Mouse (Mus musculus) intestine, embryonic 14.5 days (tissue): ENCODE data around the gene Mtm1. TPM values are rescaled to one million over a fixed set of nuclear protein-coding genes. Genes with fewer than 3 reads are reported as not detected.
A peak's percentile ranks its signal among the peaks of the same experiment; 100 is the strongest.
"Not testable (repeated sequence)": the region's sequence is repeated elsewhere in the genome, so short reads cannot be mapped to it uniquely, and the experiment has no call there.

Experiments
- ATAC-seq: fragments of 200-750 bp; cut with Nextera tagmentation; replicated peaks from 2 replicates; pipeline ENCODE4 v1.8.0; 2017; ENCODE audit warnings: low read depth, moderate number of reproducible peaks, moderate TSS enrichment, moderate library complexity; ENCODE audit not compliant: low FRiP score, low TSS enrichment
- DNase-seq: peaks from one replicate; pipeline ENCODE4 v3.0.0-alpha.2; 2018; ENCODE audit warnings: low spot score
- H3K27ac ChIP-seq: fragments of 300-500 bp; sonication (generic); 2 replicates; pipeline ENCODE4 v1.5.1; 2014; ENCODE audit warnings: low read depth, mild to moderate bottlenecking, control low read depth
- H3K27me3 ChIP-seq: fragments of 300-500 bp; sonication (generic); replicated peaks from 2 replicates; pipeline ENCODE4 v1.6.1; 2014; ENCODE audit warnings: low read length, control low read depth; ENCODE audit not compliant: control insufficient read depth, insufficient read depth
- H3K36me3 ChIP-seq: fragments of 300-500 bp; sonication (generic); 2 replicates; pipeline ENCODE4 v1.6.1; 2014; ENCODE audit warnings: low read length, control low read depth; ENCODE audit not compliant: control insufficient read depth, insufficient read depth
- H3K4me1 ChIP-seq: fragments of 300-500 bp; sonication (generic); replicated peaks from 2 replicates; pipeline ENCODE4 v1.6.1; 2014; ENCODE audit warnings: low read length, control low read depth, mixed read lengths; ENCODE audit not compliant: control insufficient read depth, insufficient read depth
- H3K4me2 ChIP-seq: fragments of 300-500 bp; sonication (generic); 2 replicates; pipeline ENCODE4 v1.6.1; 2014; ENCODE audit warnings: low read length
- H3K4me3 ChIP-seq: fragments of 300-500 bp; sonication (generic); 2 replicates; pipeline ENCODE4 v1.5.1; 2014; ENCODE audit warnings: low read depth, low read length, control low read depth, mixed read lengths
- H3K9ac ChIP-seq: fragments of 300-500 bp; sonication (generic); 2 replicates; pipeline ENCODE4 v1.6.1; 2014; ENCODE audit warnings: mild to moderate bottlenecking, low read length
- H3K9me3 ChIP-seq: fragments of 300-500 bp; sonication (generic); 2 replicates; pipeline ENCODE4 v1.6.1; 2016; ENCODE audit warnings: low read length, control low read depth; ENCODE audit not compliant: control insufficient read depth
- WGBS: fragments of 180-500 bp; shearing (Covaris S2); extraction: QIAGEN DNeasy Blood & Tissue Kit; methylation state at CpG from one replicate; pipeline ENCODE4 v1.1.7; 2014; 5-methylcytosine and 5-hydroxymethylcytosine counted together
- polyA plus RNA-seq: library from polyadenylated mRNA; unstranded; fragments of >200 nt; fragmentation: Nextera tagmentation; extraction: Ambion mirVana; gene quantifications from 2 replicates; pipeline ENCODE4 v1.2.1, GENCODE M21; 2014

Gene Mtm1
- polyA plus RNA-seq, 1 experiment from 2014 or later = 6.4 TPM

DNA sequence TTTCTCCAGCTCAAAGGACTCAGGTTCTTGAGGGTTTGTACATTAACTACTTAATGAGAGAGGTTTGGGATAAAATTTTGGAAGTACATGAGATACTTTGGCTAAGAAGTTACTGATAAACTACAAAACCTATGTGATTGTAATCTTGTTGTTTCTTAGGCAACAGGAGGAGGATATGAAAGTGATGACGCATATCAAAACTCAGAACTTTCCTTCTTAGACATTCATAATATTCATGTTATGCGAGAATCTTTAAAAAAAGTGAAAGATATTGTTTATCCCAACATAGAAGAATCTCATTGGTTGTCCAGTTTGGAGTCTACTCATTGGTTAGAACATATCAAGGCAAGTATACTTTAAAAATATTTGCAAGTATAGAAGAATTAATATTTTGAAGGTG, 85.4 kb downstream of the Mtm1 start:
- Histone ChIP-seq H3K9me3 (no peaks in the 10 kb centered on the region), H3K9ac (no peak overlapping the region), H3K36me3 (no peaks in the 10 kb centered on the region), H3K4me1 (no peaks in the 10 kb centered on the region), H3K27me3 (no peaks in the 10 kb centered on the region), H3K27ac (no peak overlapping the region), H3K4me3 (no peak overlapping the region), H3K4me2 (no peak overlapping the region)
- ATAC-seq = no peak
- DNase-seq = no peak
- 78% methylated on average over 2 of the region's 2 CpGs for WGBS

DNA sequence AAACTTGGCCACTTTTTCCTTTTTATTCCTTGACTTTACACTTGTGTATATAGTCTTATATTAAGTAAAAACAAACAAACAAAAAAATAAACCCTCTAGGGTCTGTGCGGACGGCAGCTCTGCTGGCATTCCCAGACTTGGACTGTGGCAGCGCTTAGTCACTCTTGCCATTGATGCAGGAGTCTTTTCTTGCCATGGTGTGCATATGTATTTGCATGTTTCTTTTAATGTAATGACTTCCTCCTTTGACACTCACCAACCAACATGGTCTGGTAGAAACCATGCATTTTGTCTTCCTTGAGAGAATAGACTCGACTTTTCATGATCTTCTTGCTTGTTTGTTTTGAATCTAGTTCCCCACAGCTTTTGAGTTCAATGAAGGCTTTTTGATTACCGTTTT, 91.6 kb downstream of the Mtm1 start:
- Histone ChIP-seq H3K4me3 (no peak overlapping the region), H3K9ac (no peak overlapping the region), H3K4me1 (no peaks in the 10 kb centered on the region), H3K27me3 (no peaks in the 10 kb centered on the region), H3K9me3 (no peaks in the 10 kb centered on the region), H3K27ac (no peak overlapping the region), H3K4me2 (no peak overlapping the region), H3K36me3 (no peaks in the 10 kb centered on the region)
- ATAC-seq (no peak), DNase-seq (no peak)
- 83% methylated on average over 5 of the region's 5 CpGs for WGBS

DNA sequence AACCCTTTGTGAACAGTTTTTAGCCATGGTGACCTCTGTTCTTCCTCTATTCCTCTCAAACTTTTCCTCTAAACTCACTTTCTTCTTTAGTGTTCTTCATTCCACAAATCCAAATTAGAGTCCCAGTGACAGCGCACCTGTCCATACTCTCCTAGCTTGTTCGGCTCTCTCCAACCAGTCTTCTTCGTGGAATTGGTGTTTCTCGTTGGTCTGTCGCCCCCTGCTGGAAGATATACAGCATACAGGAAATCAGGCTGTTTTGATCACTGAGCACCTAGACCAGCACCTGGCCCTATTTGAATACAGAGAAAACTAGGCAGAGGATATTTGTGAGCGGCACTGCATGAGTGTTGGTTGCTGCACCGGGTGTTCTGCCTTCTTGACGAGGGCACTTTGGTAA, 100.7 kb downstream of the Mtm1 start:
- DNase-seq (peak; percentile 57), ATAC-seq (no peak)
- Histone ChIP-seq H3K9ac (no peak overlapping the region), H3K9me3 (no peaks in the 10 kb centered on the region), H3K4me3 (no peak overlapping the region), H3K4me1 (no peaks in the 10 kb centered on the region), H3K4me2 (no peak overlapping the region), H3K27ac (no peak overlapping the region), H3K36me3 (no peaks in the 10 kb centered on the region), H3K27me3 (no peaks in the 10 kb centered on the region)
- 35% methylated on average over 8 of the region's 8 CpGs for WGBS

DNA sequence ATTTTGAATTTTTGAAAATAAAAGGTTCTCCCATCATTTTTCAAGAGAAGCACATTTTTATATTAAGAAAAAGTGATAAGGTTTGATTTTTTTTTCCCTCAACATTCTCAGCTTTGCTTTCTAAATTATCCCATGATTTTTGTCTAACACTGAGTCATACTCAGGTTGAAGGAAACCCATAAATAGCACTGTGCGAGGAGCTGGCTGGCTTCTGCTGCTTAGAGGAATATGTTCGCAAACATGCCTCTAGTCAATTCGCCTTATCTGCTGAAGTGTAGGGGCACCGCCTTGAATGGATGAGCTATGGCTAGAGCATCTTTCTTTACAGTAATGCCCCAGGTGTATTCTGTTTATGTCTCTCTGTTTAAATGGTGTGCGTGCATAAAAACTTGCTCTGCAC, 103.8 kb downstream of the Mtm1 start:
- H3K4me3 ChIP-seq = no peak overlapping the region
- no peaks in the 10 kb centered on the region for H3K27me3 ChIP-seq
- no peaks in the 10 kb centered on the region for H3K9me3 ChIP-seq
- H3K36me3 ChIP-seq = no peaks in the 10 kb centered on the region
- H3K4me1 ChIP-seq = no peaks in the 10 kb centered on the region
- no peak for DNase-seq
- ATAC-seq = no peak
- H3K9ac ChIP-seq = no peak overlapping the region
- WGBS = 78% methylated on average over 5 of the region's 5 CpGs
- H3K4me2 ChIP-seq = no peak overlapping the region
- no peak overlapping the region for H3K27ac ChIP-seq

- WGBS = 71% methylated on average over 1 of the region's 1 CpGs
- Histone ChIP-seq H3K4me2 (no peak overlapping the region), H3K27me3 (no peaks in the 10 kb centered on the region), H3K4me3 (no peak overlapping the region), H3K27ac (no peak overlapping the region), H3K36me3 (no peaks in the 10 kb centered on the region), H3K9me3 (no peaks in the 10 kb centered on the region), H3K4me1 (no peaks in the 10 kb centered on the region), H3K9ac (no peak overlapping the region)
- ATAC-seq = no peak
- no peak for DNase-seq
Measured at GRCm38 (mm10) chrX:71352033-71352432, 141.5 kb downstream of the Mtm1 start.

- no peak overlapping the region for H3K27ac ChIP-seq
- WGBS = 57% methylated on average over 1 of the region's 1 CpGs
- H3K36me3 ChIP-seq = no peaks in the 10 kb centered on the region
- no peaks in the 10 kb centered on the region for H3K27me3 ChIP-seq
- no peaks in the 10 kb centered on the region for H3K9me3 ChIP-seq
- no peak overlapping the region for H3K4me3 ChIP-seq
- H3K4me1 ChIP-seq = no peaks in the 10 kb centered on the region
- no peak overlapping the region for H3K4me2 ChIP-seq
- H3K9ac ChIP-seq = no peak overlapping the region
- no peak for ATAC-seq
- no peak for DNase-seq
Measured at GRCm38 (mm10) chrX:71355331-71355730, 144.8 kb downstream of the Mtm1 start.

GRCm38 (mm10) chrX:71361793-71362192, 151.2 kb downstream of the Mtm1 start:
- not testable (repeated sequence) for DNase-seq, H3K36me3 ChIP-seq, H3K4me3 ChIP-seq, ATAC-seq, H3K4me2 ChIP-seq, H3K4me1 ChIP-seq, H3K9ac ChIP-seq, H3K9me3 ChIP-seq, H3K27me3 ChIP-seq, H3K27ac ChIP-seq
- 90% methylated on average over 10 of the region's 10 CpGs for WGBS

GRCm38 (mm10) chrX:71364062-71364461, 153.5 kb downstream of the Mtm1 start:
- Histone ChIP-seq H3K27me3 (no peaks in the 10 kb centered on the region), H3K9ac (peak overlapping the region; percentile 52; the same call in 1 of the 2 replicates), H3K4me2 (peak overlapping the region; percentile 50), H3K4me3 (peak overlapping the region; percentile 47), H3K27ac (no peak overlapping the region), H3K9me3 (no peaks in the 10 kb centered on the region), H3K36me3 (no peaks in the 10 kb centered on the region), H3K4me1 (no peaks in the 10 kb centered on the region)
- no peak for DNase-seq
- no peak for ATAC-seq
- WGBS = 59% methylated on average over 5 of the region's 5 CpGs

DNA sequence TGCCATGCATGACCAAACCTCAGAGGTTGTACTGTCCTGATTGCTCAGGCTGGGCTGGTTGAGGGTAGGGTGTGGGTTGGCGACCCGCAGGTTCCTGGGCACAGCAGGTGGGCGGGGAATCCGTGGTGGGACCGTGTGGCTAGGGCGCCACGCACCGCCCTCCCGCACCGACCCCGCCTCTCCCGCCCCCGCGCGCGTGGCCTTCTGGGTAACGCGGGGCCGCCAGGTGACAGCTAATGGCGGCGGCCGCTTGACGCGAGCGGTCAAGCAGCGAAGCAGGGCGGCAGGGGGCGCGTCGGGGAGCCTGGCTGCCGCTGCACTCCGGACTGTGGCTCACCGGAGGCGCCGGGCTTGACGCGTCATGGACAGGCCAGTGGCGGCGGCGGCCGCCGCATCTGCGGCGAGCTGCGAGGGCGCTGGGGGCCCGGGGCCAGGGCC, 154.0 kb downstream of the Mtm1 start, which contains the start of gene Mtmr1:
Gene Mtmr1, plus strand, starts transcription at position 207 of the 438 bp plus-strand sequence.
- peak within 1 kb of the TSS; percentile 38; the same call in 1 of the 2 replicates for H3K27ac ChIP-seq
- H3K4me1 ChIP-seq = no peaks in the 10 kb centered on the region
- ATAC-seq (peak; percentile 94), DNase-seq (peak; percentile 66)
- peak within 1 kb of the TSS; percentile 52 for H3K9ac ChIP-seq
- H3K36me3 ChIP-seq = no peaks in the 10 kb centered on the region
- H3K9me3 ChIP-seq = no peaks in the 10 kb centered on the region
- H3K4me2 ChIP-seq = peak within 1 kb of the TSS; percentile 50
- WGBS = 19% methylated on average over 29 of the region's 47 CpGs
- no peaks in the 10 kb centered on the region for H3K27me3 ChIP-seq
- H3K4me3 ChIP-seq = peak within 1 kb of the TSS; percentile 47
